Mouse (Mus musculus) embryonic facial prominence, embryonic 12.5 days (tissue): ENCODE results near the gene Zar1l. TPM values are rescaled to one million over a fixed set of nuclear protein-coding genes. Genes with fewer than 3 reads are reported as not detected.

Source experiments
- ATAC-seq: fragments of 200-750 bp; cut with Nextera tagmentation; 2 replicates; pipeline ENCODE4 v1.8.0; 2017; ENCODE audit not compliant: insufficient number of reproducible peaks, insufficient read depth, low FRiP score, low TSS enrichment
- H3K27ac ChIP-seq: fragments of 300-500 bp; sonication (generic); 2 replicates; pipeline ENCODE4 v1.5.1; 2016; ENCODE audit warnings: mild to moderate bottlenecking
- H3K27me3 ChIP-seq: fragments of 300-500 bp; sonication (generic); 2 replicates; pipeline ENCODE4 v1.6.1; 2016; ENCODE audit warnings: mild to moderate bottlenecking, moderate library complexity
- H3K36me3 ChIP-seq: fragments of 300-500 bp; sonication (generic); 2 replicates; pipeline ENCODE4 v1.6.1; 2016; ENCODE audit warnings: mild to moderate bottlenecking
- H3K4me1 ChIP-seq: fragments of 300-500 bp; sonication (generic); 2 replicates; pipeline ENCODE4 v1.6.1; 2016
- H3K4me2 ChIP-seq: fragments of 300-500 bp; sonication (generic); replicated peaks from 2 replicates; pipeline ENCODE4 v1.6.1; 2016; ENCODE audit warnings: mild to moderate bottlenecking, moderate library complexity
- H3K4me3 ChIP-seq: fragments of 300-500 bp; sonication (generic); 2 replicates; pipeline ENCODE4 v1.5.1; 2016; ENCODE audit warnings: mild to moderate bottlenecking
- H3K9ac ChIP-seq: fragments of 300-500 bp; sonication (generic); 2 replicates; pipeline ENCODE4 v1.6.1; 2016; ENCODE audit warnings: mild to moderate bottlenecking, moderate library complexity
- H3K9me3 ChIP-seq: fragments of 300-500 bp; sonication (generic); 2 replicates; pipeline ENCODE4 v1.6.1; 2016; ENCODE audit warnings: mild to moderate bottlenecking, moderate library complexity
- WGBS: fragments of 180-500 bp; shearing (Covaris S2); methylation state at CpG from one replicate; pipeline ENCODE4 v1.1.7; 2016; 5-methylcytosine and 5-hydroxymethylcytosine counted together
- polyA plus RNA-seq: library from polyadenylated mRNA; unstranded; fragments of >200 nt; fragmentation: Nextera tagmentation; extraction: Ambion mirVana; gene quantifications from 2 replicates; pipeline ENCODE4 v1.2.1, GENCODE M21; 2016

The Zar1l gene
- polyA plus RNA-seq, 1 experiment from 2014 or later: not detected

DNA sequence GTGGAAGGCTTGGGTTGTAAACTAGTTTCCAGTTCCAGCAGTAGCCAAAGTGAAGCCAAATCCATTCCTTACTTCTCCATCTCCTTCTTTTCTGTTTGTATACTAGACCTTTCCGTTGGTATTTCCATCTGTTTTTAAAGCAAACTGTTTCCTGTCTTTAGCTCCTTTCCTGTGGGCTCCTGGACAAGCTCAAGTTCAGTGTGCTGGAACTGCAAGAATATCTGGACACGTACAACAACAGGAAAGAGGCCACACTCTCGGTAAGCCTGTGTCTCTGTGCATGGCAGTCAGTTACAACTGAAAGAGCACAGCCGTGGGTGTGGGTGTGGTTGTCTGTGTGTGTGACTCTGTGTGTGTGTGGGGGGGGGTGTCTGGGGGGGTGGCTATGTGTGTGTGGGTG, 39.4 kb downstream of the Zar1l start:
- WGBS: 55% methylated on average over 4 of the region's 4 CpGs
- ATAC-seq: no peak
- H3K4me3 ChIP-seq: no peak overlapping the region
- H3K9ac ChIP-seq: no peak overlapping the region
- no peaks in the 10 kb centered on the region for H3K27me3 ChIP-seq
- H3K36me3 ChIP-seq: no peaks in the 10 kb centered on the region
- no peak overlapping the region for H3K27ac ChIP-seq
- no peaks in the 10 kb centered on the region for H3K9me3 ChIP-seq
- no peak overlapping the region for H3K4me2 ChIP-seq
- H3K4me1 ChIP-seq: no peaks in the 10 kb centered on the region

DNA sequence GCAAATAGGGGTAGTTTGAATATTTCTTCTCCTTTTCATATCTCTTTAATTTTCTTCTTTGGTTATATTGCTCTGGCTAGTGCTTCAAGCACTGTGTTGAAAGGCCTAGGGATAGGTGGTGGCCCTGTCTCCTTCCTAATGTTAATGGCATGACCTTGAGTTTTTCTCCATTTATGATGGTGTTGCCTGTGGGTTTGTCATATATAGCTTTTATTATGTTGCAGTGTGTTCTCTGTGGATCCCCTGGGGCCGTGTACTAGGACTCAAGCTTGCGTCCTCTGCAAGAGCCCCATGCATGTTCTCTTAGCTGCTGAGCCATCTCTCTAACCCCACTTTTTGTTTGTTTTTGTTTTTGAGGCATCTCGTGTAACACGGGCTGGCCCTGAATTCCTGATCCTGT, 40.6 kb downstream of the Zar1l start:
- H3K27ac ChIP-seq: no peak overlapping the region
- no peak for ATAC-seq
- H3K27me3 ChIP-seq: no peaks in the 10 kb centered on the region
- WGBS: 59% methylated on average over 4 of the region's 4 CpGs
- no peaks in the 10 kb centered on the region for H3K9me3 ChIP-seq
- H3K4me1 ChIP-seq: no peaks in the 10 kb centered on the region
- H3K4me3 ChIP-seq: no peak overlapping the region
- H3K36me3 ChIP-seq: no peaks in the 10 kb centered on the region
- H3K9ac ChIP-seq: no peak overlapping the region
- no peak overlapping the region for H3K4me2 ChIP-seq

DNA sequence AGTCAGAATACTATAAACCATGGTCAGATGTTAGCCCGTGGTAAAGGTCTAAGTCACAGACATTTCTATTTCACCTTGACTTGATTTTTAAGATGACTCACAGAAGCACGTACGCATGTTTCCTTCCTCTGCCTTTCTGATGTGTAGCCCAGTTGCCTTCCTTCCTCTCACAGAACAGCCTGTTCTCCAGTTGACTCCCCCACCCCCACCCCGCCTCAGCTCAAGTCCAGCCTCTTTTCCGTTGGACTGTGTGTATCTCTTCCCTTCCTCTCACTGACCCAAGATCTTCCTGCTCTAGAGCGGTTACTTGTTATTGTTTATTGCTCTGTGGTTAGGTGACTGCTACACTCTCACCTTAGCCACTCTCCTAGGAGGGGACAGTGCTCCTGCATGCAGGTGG, 49.5 kb downstream of the Zar1l start:
- H3K27me3 ChIP-seq: no peaks in the 10 kb centered on the region
- no peak overlapping the region for H3K4me2 ChIP-seq
- no peaks in the 10 kb centered on the region for H3K36me3 ChIP-seq
- no peaks in the 10 kb centered on the region for H3K4me1 ChIP-seq
- no peak for ATAC-seq
- no peaks in the 10 kb centered on the region for H3K9me3 ChIP-seq
- no peak overlapping the region for H3K4me3 ChIP-seq
- H3K9ac ChIP-seq: no peak overlapping the region
- no peak overlapping the region for H3K27ac ChIP-seq
- 65% methylated on average over 6 of the region's 6 CpGs for WGBS

DNA sequence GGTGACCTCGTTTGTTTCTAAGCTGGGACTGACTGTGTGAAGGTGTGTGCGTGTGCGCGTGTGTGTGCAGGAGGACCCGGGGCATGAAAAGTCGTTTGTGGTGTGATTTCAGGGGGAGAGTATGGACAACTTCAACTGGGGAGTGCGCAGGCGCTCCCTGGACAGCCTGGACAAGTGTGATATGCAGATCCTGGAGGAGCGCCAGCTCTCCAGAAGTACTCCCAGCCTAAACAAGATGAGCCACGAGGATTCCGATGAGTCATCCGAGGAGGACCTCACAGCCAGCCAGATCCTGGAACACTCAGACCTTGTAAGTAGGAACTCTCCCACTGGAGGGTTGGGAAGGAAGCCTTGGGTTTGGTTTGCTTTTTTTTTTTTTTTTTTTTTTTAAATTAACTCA, 51.8 kb downstream of the Zar1l start:
- 78% methylated on average over 12 of the region's 12 CpGs for WGBS
- Histone ChIP-seq H3K27me3 (no peaks in the 10 kb centered on the region), H3K4me2 (no peak overlapping the region), H3K36me3 (no peaks in the 10 kb centered on the region), H3K4me3 (no peak overlapping the region), H3K4me1 (no peaks in the 10 kb centered on the region), H3K9ac (no peak overlapping the region), H3K9me3 (no peaks in the 10 kb centered on the region), H3K27ac (no peak overlapping the region)
- peak; percentile 56; the same call in 1 of the 2 replicates for ATAC-seq

DNA sequence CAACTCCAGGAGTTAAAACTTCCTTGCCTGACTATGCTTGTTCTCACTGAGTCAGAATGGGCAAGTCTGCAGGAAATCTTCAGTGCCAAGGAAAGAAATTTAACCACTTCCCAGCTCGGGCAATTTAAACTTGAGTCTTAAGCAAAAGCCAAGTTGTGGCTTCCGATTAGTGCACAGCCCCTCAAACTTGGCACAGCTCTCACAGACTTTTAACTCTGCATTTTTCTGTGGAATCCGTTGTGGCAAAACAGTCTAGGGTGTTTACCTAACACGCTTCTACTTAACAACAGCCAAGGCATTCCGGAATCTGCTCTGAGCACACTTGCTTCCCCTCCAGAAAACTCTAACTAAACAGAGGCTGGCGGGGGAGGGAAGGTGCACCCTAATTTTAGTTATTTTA, 52.7 kb downstream of the Zar1l start:
- H3K9me3 ChIP-seq: no peaks in the 10 kb centered on the region
- H3K9ac ChIP-seq: no peak overlapping the region
- H3K4me3 ChIP-seq: no peak overlapping the region
- no peak overlapping the region for H3K4me2 ChIP-seq
- no peaks in the 10 kb centered on the region for H3K4me1 ChIP-seq
- H3K27me3 ChIP-seq: no peaks in the 10 kb centered on the region
- H3K27ac ChIP-seq: no peak overlapping the region
- no peak for ATAC-seq
- WGBS: 83% methylated on average over 6 of the region's 6 CpGs
- no peaks in the 10 kb centered on the region for H3K36me3 ChIP-seq

DNA sequence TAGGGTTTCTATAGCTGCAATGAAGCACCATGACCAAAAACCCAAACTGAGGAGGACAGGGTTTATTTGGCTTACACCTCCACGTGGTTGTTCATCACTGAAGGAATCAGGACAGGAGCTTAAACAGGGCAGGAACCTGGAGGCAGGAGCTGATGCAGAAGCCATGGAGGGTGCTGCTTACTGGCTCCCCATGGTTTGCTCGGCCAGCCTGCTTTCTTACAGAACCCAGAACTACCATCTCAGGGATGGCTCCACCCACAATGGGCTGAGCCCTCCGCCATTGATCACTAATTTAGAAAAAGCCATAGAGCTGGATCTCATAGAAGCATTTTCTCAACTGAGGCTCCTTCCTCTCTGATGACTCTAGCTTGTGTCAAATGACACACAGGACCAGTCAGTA, 53.2 kb downstream of the Zar1l start:
- H3K27ac ChIP-seq: no peak overlapping the region
- H3K9me3 ChIP-seq: no peaks in the 10 kb centered on the region
- H3K4me2 ChIP-seq: no peak overlapping the region
- H3K4me1 ChIP-seq: no peaks in the 10 kb centered on the region
- no peak for ATAC-seq
- no peaks in the 10 kb centered on the region for H3K36me3 ChIP-seq
- H3K9ac ChIP-seq: no peak overlapping the region
- no peaks in the 10 kb centered on the region for H3K27me3 ChIP-seq
- 68% methylated on average over 3 of the region's 3 CpGs for WGBS
- no peak overlapping the region for H3K4me3 ChIP-seq

DNA sequence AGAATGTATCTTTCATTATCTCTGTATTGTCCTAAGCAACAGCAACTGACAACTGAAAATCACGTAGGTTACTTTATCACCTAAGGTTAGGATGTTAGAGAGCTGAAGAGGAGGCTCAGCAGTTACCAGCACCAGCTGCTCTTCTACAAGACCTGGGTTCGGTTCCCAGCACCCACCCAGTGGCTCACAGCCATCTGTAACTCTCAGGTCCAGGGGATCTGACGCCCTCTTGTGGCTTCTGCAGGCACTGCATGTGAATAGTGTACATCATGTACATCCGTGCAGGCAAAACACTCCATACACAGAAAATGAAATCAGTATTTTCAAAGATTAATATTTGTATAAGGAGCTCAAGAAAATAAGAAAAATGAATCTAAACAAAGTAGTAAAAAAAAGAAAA, 58.2 kb downstream of the Zar1l start:
- ATAC-seq: no peak
- WGBS: 80% methylated on average over 4 of the region's 4 CpGs
- H3K36me3 ChIP-seq: no peaks in the 10 kb centered on the region
- H3K27ac ChIP-seq: no peak overlapping the region
- no peaks in the 10 kb centered on the region for H3K9me3 ChIP-seq
- peaks cover 10% of the 10 kb centered on the region; the same call in 1 of the 2 replicates for H3K4me1 ChIP-seq
- H3K9ac ChIP-seq: no peak overlapping the region
- H3K4me2 ChIP-seq: no peak overlapping the region
- no peaks in the 10 kb centered on the region for H3K27me3 ChIP-seq
- no peak overlapping the region for H3K4me3 ChIP-seq

DNA sequence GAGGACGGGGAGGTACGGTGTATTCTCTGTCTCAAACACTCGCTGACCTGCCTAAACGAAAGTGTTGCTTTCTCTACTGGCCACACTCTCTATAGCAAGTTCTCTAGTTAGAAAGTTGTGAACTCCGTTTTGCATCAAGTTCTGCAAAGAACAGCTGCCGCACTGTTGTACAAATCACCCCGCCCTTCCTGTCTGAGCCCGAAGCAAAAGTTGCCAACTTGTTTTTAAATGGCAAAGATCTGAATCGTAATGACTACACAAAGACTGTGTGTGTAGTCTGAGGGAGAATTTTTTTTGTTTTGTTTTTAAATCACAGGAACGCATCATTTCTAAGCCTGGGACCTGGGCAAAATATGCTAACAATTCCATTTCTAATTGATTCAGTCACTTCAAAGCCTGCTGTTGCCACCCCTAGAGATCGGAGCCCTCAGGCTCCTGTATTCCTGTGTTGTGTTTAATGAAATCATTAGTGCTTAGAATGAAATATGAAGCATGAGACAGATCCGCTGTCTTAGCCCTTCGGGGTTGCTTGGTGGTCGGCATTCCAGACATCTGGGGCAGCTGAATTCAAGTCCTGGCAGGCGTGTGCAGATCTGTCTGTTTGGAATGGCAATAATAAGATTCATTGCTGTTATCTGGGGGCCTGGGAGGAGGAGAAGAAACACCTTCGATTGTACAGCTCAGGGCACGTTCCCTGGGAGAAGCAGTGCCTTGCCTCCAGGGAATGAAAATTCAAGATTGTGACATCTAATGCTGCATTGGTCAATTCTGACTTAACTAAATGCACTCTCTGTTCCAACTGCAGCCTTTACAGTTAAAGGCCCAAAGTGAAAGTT, 59.8 kb downstream of the Zar1l start:
- Histone ChIP-seq H3K4me1 (peaks cover 10% of the 10 kb centered on the region; the same call in 1 of the 2 replicates), H3K27me3 (no peaks in the 10 kb centered on the region), H3K4me3 (no peak overlapping the region), H3K27ac (peak overlapping the region; percentile 47; the same call in 1 of the 2 replicates), H3K9me3 (0 out of 2 replicates have a peak, but pooled peaks cover 4% of the 10 kb centered on the region), H3K36me3 (no peaks in the 10 kb centered on the region; the same call in 1 of the 2 replicates), H3K4me2 (peak overlapping the region; percentile 18), H3K9ac (no peak overlapping the region)
- peak; percentile 39; the same call in 1 of the 2 replicates for ATAC-seq
- 40% methylated on average over 17 of the region's 17 CpGs for WGBS

DNA sequence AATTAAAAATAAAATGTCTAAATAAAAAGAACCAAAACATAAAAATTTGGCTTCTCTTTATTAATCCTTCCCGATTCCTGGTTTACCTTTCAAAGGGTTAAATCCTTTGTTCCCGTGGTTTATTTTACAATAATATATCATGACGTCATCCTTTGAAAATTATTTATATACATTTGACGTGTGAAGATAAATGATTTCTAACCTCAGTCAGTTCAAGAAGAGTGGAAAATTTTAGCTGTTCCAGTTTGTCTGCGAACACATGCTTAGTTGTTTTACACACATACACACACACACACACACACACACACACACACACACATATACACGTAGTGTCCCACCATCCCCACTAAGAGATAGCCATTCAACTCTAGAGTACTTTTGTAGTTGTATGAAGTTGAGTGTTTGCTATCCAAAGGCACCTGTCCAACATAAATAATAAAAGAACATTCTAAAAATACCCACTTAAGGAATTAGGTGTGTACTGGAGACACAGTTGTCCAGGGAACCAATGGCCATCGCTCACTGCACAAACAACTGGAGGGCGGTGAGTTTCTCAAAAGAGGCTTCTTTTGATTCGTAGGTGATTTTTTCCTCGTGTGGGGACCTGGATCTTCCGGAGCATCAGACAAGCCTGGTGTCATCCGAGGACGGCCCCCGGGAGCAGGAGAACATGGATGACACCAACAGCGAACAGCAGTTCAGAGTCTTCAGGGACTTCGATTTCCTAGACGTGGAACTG, 60.6 kb downstream of the Zar1l start:
- no peak for ATAC-seq
- Histone ChIP-seq H3K4me2 (peak overlapping the region; percentile 18; the same call in 1 of the 2 replicates), H3K27ac (no peak overlapping the region), H3K9ac (no peak overlapping the region), H3K9me3 (0 out of 2 replicates have a peak, but pooled peaks cover 4% of the 10 kb centered on the region), H3K4me3 (no peak overlapping the region), H3K36me3 (peaks cover 3% of the 10 kb centered on the region; the same call in 1 of the 2 replicates), H3K27me3 (no peaks in the 10 kb centered on the region), H3K4me1 (peaks cover 10% of the 10 kb centered on the region; the same call in 1 of the 2 replicates)
- 85% methylated on average over 17 of the region's 17 CpGs for WGBS

Other genes starting within 250 kb of the Zar1l start
- 30.0 and 30.5 TPM in 2 replicates for gene Brca2, start 4.5 kb upstream of the Zar1l start, polyA plus RNA-seq
- 4.7 and 5.3 TPM in 2 replicates for gene N4bp2l1, start 79.0 kb upstream of the Zar1l start, polyA plus RNA-seq
- gene N4bp2l2, start 148.0 kb upstream of the Zar1l start, polyA plus RNA-seq: 45.4 and 47.1 TPM in 2 replicates
- gene Pds5b, start 155.6 kb upstream of the Zar1l start, polyA plus RNA-seq: 46.6 and 46.8 TPM in 2 replicates